Mouse (Mus musculus) liver, adult 2 months (tissue): Measurements from ENCODE around the gene Gjc2. TPM values are rescaled to one million over a fixed set of nuclear protein-coding genes. Genes with fewer than 3 reads are reported as not detected.

ENCODE experiments used
- DNase-seq: peaks from one replicate; pipeline ENCODE4 v3.0.0-alpha.2; 2011; ENCODE audit warnings: low read depth, low spot score; ENCODE audit errors: extremely low read depth
- H3K27ac ChIP-seq: fragments of 200-500 bp; replicated peaks from 2 replicates; pipeline ENCODE4 v1.5.1; 2012; ENCODE audit warnings: low read depth, mild to moderate bottlenecking, control low read depth, inconsistent platforms, low read length; ENCODE audit not compliant: insufficient read depth
- H3K27me3 ChIP-seq: fragments of 200-500 bp; 2 replicates; pipeline ENCODE4 v1.6.1; 2012; ENCODE audit warnings: mild to moderate bottlenecking, moderate library complexity, low read length, inconsistent platforms; ENCODE audit not compliant: control insufficient read depth, insufficient read depth
- H3K36me3 ChIP-seq: fragments of 200-500 bp; 2 replicates; pipeline ENCODE4 v1.6.1; 2012; ENCODE audit warnings: low read length, inconsistent platforms; ENCODE audit not compliant: control insufficient read depth, insufficient read depth
- H3K4me1 ChIP-seq: fragments of 200-500 bp; 2 replicates; pipeline ENCODE4 v1.6.1; 2011; ENCODE audit warnings: low read length; ENCODE audit not compliant: control insufficient read depth, insufficient read depth
- H3K4me3 ChIP-seq: fragments of 200-500 bp; 2 replicates; pipeline ENCODE4 v1.5.1; 2011; ENCODE audit warnings: low read depth, mild to moderate bottlenecking, control low read depth, low read length, moderate library complexity; ENCODE audit not compliant: insufficient read depth
- H3K79me2 ChIP-seq: fragments of 200-500 bp; 2 replicates; pipeline ENCODE4 v1.6.1; 2012; ENCODE audit warnings: inconsistent platforms, mild to moderate bottlenecking, low read length, moderate library complexity; ENCODE audit not compliant: control insufficient read depth, insufficient read depth
- H3K9ac ChIP-seq: fragments of 200-500 bp; 2 replicates; pipeline ENCODE4 v1.6.1; 2012; ENCODE audit warnings: low read depth, mild to moderate bottlenecking, control low read depth, inconsistent platforms, low read length
- CTCF ChIP-seq: fragments of 200-500 bp; IDR thresholded peaks from 2 replicates; pipeline ENCODE4 v1.5.1; 2011; ENCODE audit warnings: low read depth, low read length, control low read depth
- POLR2A ChIP-seq: fragments of 200-500 bp; IDR thresholded peaks from 2 replicates; pipeline ENCODE4 v1.6.1; 2011; ENCODE audit warnings: low read length, control low read depth; ENCODE audit not compliant: insufficient read depth; ENCODE audit errors: extremely low read depth
- WGBS: fragments of 180-500 bp; shearing (Covaris S2); methylation state at CpG from one replicate; pipeline ENCODE4 v1.1.7; 2018; 5-methylcytosine and 5-hydroxymethylcytosine counted together
- polyA plus RNA-seq: library from polyadenylated mRNA; depleted of rRNA; stranded (reverse); fragments of >200 nt; gene quantifications from 2 replicates; pipeline ENCODE4 v1.2.3, GENCODE M21; 2012
- total RNA-seq: library from RNA; depleted of rRNA; stranded (reverse); fragments of >200 nt; gene quantifications from 2 replicates; pipeline ENCODE4 v1.2.3, GENCODE M21; 2014

The Gjc2 gene
- total and polyA plus RNA-seq, 2 experiments, result 0.46 to 0.66 TPM

GRCm38 (mm10) chr11:59185490-59185889, 2.5 kb upstream of the Gjc2 start:
- TF ChIP-seq CTCF, result no peak
- TF ChIP-seq POLR2A, result no peak
- 90% methylated on average over 5 of the region's 5 CpGs for whole genome bisulfite sequencing

DNA sequence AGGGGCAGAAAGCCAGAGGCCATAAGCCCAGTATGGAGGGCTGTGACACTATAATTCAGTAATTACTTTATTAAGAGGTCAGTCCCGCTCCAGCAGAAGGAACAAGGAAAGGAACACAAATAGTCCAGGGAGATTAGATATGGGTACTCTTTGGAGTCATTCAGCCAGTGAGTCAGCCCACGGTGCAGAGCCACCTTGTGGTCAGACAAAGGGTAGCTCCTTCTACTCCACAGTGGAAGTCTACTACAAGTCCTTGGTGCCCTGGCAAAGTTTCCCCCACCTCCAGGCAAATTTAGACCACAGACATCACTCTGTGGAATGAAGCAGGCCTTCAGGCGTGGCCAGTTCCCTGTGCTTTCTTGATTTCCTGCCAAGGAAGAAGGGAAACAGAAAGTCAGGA, 808 bp upstream of the Gjc2 start:
- DNase-seq, result no peak
- no peaks in the 10 kb centered on the region for H3K27me3 ChIP-seq
- no peaks in the 10 kb centered on the region for H3K79me2 ChIP-seq
- 48% methylated on average over 3 of the region's 3 CpGs for WGBS
- TF ChIP-seq CTCF (peak; percentile 77), POLR2A (no peak)
- no peak overlapping the region for H3K9ac ChIP-seq
- H3K27ac ChIP-seq, result peak overlapping the region; percentile 30
- H3K4me1 ChIP-seq, result no peaks in the 10 kb centered on the region
- H3K36me3 ChIP-seq, result no peaks in the 10 kb centered on the region; the same call in 1 of the 2 replicates
- no peak overlapping the region for H3K4me3 ChIP-seq

More at GRCm38 (mm10) chr11:59185490-59185889, 2.5 kb upstream of the Gjc2 start:
- Histone ChIP-seq H3K79me2 (peaks cover 11% of the 10 kb centered on the region; the same call in 1 of the 2 replicates), H3K27me3 (no peaks in the 10 kb centered on the region), H3K36me3 (no peaks in the 10 kb centered on the region; the same call in 1 of the 2 replicates), H3K4me1 (peaks cover 2% of the 10 kb centered on the region; the same call in 1 of the 2 replicates), H3K4me3 (no peak overlapping the region), H3K27ac (no peak overlapping the region), H3K9ac (no peak overlapping the region)
- no peak for DNase-seq

DNA sequence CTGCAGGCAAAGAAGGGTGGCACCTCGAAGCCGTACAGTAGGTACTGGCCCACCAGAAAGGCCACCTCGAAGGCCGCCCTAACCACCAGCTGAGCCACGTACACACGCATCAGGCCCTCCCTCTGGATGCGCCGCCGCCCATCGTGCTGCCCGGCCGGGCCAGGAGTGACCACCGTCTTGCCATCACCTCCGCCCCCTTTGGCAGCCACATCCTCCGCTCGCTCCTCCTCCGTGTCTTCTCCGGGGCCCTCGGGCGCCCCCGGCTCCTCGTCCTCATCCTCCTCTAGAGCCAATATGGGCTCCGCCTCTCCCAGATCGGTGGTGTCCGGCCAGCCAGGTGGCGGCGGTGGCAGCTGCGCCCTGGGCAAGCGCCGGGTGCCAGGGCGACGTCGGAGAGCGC, 6.1 kb downstream of the Gjc2 start:
- no peak for DNase-seq
- H3K4me1 ChIP-seq, result no peaks in the 10 kb centered on the region
- TF ChIP-seq CTCF, result no peak
- no peak for TF ChIP-seq POLR2A
- H3K36me3 ChIP-seq, result no peaks in the 10 kb centered on the region
- 20% methylated on average over 34 of the region's 34 CpGs for WGBS
- no peak overlapping the region for H3K9ac ChIP-seq
- H3K27me3 ChIP-seq, result peaks cover 13% of the 10 kb centered on the region
- no peaks in the 10 kb centered on the region for H3K79me2 ChIP-seq
- no peak overlapping the region for H3K4me3 ChIP-seq
- no peak overlapping the region for H3K27ac ChIP-seq

DNA sequence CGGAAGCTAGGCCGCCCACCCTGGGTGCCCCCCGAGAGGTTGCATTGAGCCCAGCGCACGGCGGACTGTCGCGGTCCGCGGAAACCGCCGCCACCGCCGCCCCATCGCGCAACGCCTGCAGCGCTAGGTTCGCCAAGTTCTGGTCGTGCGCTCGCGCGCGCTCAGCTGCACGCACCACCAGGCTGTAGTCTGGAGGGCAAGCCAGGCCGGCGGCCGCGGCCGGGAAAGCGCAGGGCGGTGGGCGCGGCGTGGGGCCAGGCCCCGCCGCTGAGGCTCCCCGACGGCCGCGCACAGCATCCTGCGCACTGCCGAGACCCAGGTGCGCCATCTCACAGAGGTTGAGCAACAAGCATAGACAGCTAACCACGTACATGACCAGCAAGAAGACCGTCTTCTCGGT, 6.5 kb downstream of the Gjc2 start:
- Histone ChIP-seq H3K4me1 (no peaks in the 10 kb centered on the region), H3K79me2 (no peaks in the 10 kb centered on the region), H3K27ac (no peak overlapping the region), H3K4me3 (no peak overlapping the region), H3K9ac (no peak overlapping the region), H3K27me3 (peaks cover 13% of the 10 kb centered on the region), H3K36me3 (no peaks in the 10 kb centered on the region)
- DNase-seq, result no peak
- TF ChIP-seq CTCF, result no peak
- no peak for TF ChIP-seq POLR2A
- 8% methylated on average over 48 of the region's 48 CpGs for WGBS

DNA sequence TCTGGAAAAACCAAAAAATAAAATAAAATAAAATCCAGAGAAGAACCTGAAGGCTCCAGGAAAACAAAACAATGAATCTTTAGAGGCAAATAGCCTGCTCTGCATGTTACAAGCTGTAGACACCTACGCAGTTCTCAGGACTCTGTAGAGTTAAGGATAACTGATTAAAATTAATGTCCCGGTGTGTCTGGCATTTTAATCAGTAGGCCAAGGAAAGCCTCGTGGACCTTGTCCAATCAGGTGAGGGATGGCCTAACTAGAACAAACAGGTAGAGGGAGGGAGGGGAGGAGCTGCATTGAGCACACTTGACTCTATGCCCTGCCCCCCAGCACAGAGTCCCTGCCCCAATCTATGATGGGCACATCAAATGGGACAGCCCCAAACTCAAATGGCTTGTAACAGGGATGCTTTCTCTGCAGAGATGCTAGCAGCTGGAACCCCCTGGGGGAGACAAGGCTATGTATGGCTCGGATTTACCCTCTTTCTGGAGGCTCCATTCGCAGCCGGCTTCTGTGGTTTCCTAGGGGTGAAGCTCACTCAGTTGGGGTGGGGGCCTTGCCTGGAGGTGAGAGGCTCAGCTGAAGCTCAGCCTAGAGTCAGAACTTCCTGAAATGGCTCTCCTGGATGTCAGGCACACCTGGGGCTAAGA, 8.7 kb downstream of the Gjc2 start:
- TF ChIP-seq CTCF (no peak), POLR2A (no peak)
- WGBS, result 66% methylated on average over 6 of the region's 6 CpGs
- no peak overlapping the region for H3K9ac ChIP-seq
- no peak overlapping the region for H3K4me3 ChIP-seq
- H3K36me3 ChIP-seq, result no peaks in the 10 kb centered on the region
- no peak overlapping the region for H3K27ac ChIP-seq
- H3K27me3 ChIP-seq, result peaks cover 13% of the 10 kb centered on the region
- H3K4me1 ChIP-seq, result no peaks in the 10 kb centered on the region
- no peak for DNase-seq
- no peaks in the 10 kb centered on the region for H3K79me2 ChIP-seq

DNA sequence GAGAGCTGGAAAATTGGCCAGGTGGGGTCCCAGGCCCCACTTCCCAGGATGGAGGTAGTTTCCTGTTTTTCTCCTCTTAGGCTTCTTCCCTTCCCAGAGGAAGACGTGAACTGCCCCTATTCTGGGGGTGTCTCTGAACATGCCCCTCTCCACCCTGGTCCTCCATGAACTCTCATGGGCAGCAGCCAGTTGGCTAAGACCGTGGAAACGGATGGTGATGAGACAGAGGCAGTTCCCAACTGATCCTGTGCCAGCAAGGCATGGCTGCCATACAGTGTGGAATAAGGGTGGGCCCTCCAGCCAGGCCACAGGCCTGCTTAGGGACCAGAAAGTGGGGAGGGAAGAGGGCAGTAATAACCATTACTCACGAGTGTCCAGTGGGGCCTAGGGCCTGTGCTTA, 12.5 kb downstream of the Gjc2 start:
- Histone ChIP-seq H3K27ac (no peak overlapping the region), H3K36me3 (no peaks in the 10 kb centered on the region), H3K27me3 (no peaks in the 10 kb centered on the region), H3K9ac (no peak overlapping the region), H3K4me3 (no peak overlapping the region), H3K4me1 (no peaks in the 10 kb centered on the region), H3K79me2 (no peaks in the 10 kb centered on the region)
- 77% methylated on average over 4 of the region's 4 CpGs for WGBS
- no peak for DNase-seq
- no peak for TF ChIP-seq POLR2A
